Mouse (Mus musculus): ENCODE measurements at regions not wholly inside any gene's neighbourhood (a gene's known extent, or its start where the extent isn't known, plus 50 kb on each side); places are given as distances from the start of the nearest gene placed in this dataset.

DNA sequence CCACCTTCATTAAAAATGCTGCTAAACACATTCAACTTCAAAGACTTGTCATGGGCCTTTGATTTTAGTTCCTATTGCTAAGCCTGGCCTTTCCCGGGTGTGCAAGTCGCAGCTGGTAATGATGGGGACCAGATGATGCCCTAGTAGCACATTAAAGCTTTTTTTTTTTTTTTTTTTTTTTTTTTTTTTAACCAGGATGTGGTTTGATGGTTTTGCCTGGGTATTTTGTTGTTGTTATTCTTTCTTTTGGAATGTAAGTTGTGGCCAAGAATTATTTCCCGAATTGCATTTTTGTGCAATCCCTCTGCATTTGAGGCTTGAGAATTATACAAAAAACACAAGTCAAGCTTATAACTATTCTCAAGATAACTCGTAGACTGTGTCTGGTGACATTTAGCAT, 167.2 kb upstream of the Mmadhc start:
- TF ChIP-seq CTCF (IDR thresholded peaks at IDR 0.05; ENCODE audit: low read depth) (no peak), EP300 (IDR thresholded peaks at IDR 0.05; ENCODE audit: low read depth) (no peak)
